Comparison of ENCODE assay signal across 13 mouse cellular contexts in the genomic region with DNA sequence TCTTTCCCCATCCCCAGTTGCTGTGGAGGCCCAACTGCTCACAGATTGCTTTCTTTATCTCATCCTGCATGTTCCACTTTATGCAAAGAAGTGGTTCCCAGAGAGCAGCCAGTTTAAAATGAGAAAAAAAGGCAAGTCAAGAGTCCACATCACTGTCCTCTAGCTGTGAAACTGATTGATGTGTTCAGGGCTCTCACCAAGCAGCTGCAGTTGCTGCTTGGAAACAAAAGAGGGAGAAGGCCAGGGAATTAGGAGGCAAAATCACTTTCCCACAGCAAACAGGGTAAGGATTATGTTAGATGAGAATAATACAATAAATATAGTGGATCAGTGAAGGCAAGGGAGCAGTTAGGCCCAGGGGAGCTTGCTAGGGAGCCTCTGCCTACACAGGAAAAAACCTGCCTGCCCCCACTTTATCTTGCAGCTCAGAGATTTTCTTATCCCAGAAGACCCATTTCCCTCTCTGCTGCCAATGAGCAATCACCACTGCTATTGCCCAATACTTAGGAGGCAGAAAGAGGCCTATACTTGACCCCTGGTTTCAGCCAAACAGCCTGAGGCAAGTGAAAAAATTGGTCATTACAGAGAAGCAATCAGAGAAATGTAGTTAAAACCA.
DNase-seq lines count a peak whose midpoint lies in the region; ATAC-seq lines count a peak whose summit lies in the region.
"Had no signal": no experiment of that assay in that cellular context is flagged by ENCODE, and none has a peak within 500 bp of the region (broad histone marks: within the 10 kb centered on the region; RNA-seq: fewer than 3 reads in every experiment).

No protein-coding gene starts in this region.

- no peak overlapping the region for H3K9ac ChIP-seq in neural tube, embryonic 15.5 days (replicated peaks)
- H3K9ac ChIP-seq: embryonic facial prominence, embryonic 13.5 days; liver, embryonic 15.5 days had no signal

- H3K27ac ChIP-seq in neural tube, embryonic 15.5 days (replicated peaks) = 0 out of 2 replicates have a peak overlapping the region, but pooled peaks have one; percentile 18
- H3K27ac ChIP-seq: embryonic facial prominence, embryonic 13.5 days; limb, embryonic 10.5 days; liver, embryonic 15.5 days; stomach, postnatal 0 days had no signal

- H3K4me1 ChIP-seq in neural tube, embryonic 15.5 days = no peaks in the 10 kb centered on the region
- H3K4me1 ChIP-seq: embryonic facial prominence, embryonic 13.5 days; limb, embryonic 10.5 days; liver, embryonic 15.5 days had no signal

- intact Hi-C loops in heart, postnatal 36 days (cut with DNase I) = no loop called here

- H3K9me3 ChIP-seq in neural tube, embryonic 15.5 days (replicated peaks) = no peaks in the 10 kb centered on the region
- H3K9me3 ChIP-seq: embryonic facial prominence, embryonic 13.5 days; limb, embryonic 10.5 days; liver, embryonic 15.5 days had no signal

- ATAC-seq in neural tube, embryonic 15.5 days (ENCODE audit: low FRiP score) = no peak

- H3K36me3 ChIP-seq in neural tube, embryonic 15.5 days = no peaks in the 10 kb centered on the region
- H3K36me3 ChIP-seq: embryonic facial prominence, embryonic 13.5 days; limb, embryonic 10.5 days; liver, embryonic 15.5 days had no signal

- no peak overlapping the region for H3K4me3 ChIP-seq in neural tube, embryonic 15.5 days (replicated peaks)
- H3K4me3 ChIP-seq: embryonic facial prominence, embryonic 13.5 days; limb, embryonic 10.5 days; liver, embryonic 15.5 days had no signal

- no peak overlapping the region for H3K4me2 ChIP-seq in neural tube, embryonic 15.5 days
- H3K4me2 ChIP-seq: embryonic facial prominence, embryonic 13.5 days; liver, embryonic 15.5 days had no signal

- no peaks in the 10 kb centered on the region for H3K27me3 ChIP-seq in neural tube, embryonic 15.5 days (replicated peaks)
- H3K27me3 ChIP-seq: embryonic facial prominence, embryonic 13.5 days; liver, embryonic 15.5 days had no signal

- DNase-seq in heart, adult 8-10 months (ENCODE audit: low spot score) = peak; percentile 1
- no peak for DNase-seq in heart, postnatal 36 days
- DNase-seq in embryo, embryonic 10.5 days (ENCODE audit: low spot score) = peak; percentile 17
- DNase-seq in mesoderm, embryonic 11.5 days (ENCODE audit: low read depth, low spot score) = peak; percentile 14
- no peak for DNase-seq in natural killer cell, adult 2 months (ENCODE audit: low spot score in 2 of 2)
- no peak for DNase-seq in ovary, postnatal 36 days (ENCODE audit: low spot score)
- DNase-seq: cerebellum, adult 18-20 months; kidney, adult 11 months had no signal

Comparison
In these comparisons a context has a peak if more than half of its experiments do, and no peak if none do; other contexts are left out.
1. DNase-seq: peak in heart, adult 8-10 months (single experiment), embryo, embryonic 10.5 days (single experiment) and mesoderm, embryonic 11.5 days (single experiment); none in heart, postnatal 36 days (0 of 2), natural killer cell, adult 2 months (0 of 2) and ovary, postnatal 36 days (single experiment).